Mouse (Mus musculus) cerebellum, adult 11-12 months (tissue): ENCODE measurements around the gene Tmub2.
"Not testable (repeated sequence)": the region's sequence is repeated elsewhere in the genome, so short reads cannot be mapped to it uniquely, and the experiment has no call there.

Source experiments
- DNase-seq: peaks from one replicate; pipeline ENCODE4 v3.0.0; 2022

Gene Tmub2

DNA sequence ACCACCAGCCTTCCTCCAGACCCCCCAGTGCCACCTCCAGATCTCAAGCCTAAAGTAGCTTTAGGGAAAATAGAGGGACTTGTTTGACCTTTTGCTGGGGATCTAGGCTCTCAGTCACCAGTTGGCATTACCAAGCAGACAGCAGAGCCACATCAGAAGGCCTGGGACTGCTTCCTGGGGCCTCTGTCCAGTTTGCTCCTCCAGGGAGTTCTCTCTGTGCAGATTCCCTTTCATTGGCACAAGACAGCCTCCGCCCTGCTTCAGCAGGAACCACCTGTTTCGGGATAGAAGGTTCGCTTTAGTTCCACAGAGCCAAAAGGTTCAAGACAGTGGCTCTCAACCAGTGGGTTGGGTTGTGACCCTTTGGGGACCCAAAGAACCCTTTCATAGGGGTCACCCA, 5.1 kb upstream of the Tmub2 start:
- DNase-seq, result no peak

DNA sequence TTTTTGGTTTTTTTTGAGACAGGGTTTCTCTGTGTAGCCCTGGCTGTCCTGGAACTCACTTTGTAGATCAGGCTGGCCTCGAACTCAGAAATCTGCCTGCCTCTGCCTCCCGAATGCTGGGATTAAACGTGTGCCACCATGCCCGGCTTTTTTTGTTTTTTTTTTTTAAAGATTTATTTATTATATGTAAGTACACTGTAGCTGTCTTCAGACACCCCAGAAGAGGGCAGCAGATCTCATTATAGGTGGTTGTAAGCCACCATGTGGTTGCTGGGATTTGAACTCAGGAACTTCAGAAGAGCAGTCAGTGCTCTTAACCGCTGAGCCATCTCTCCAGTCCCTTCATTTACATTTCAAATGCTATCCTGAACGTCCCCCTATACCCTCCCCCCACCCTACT, 4.5 kb upstream of the Tmub2 start:
- DNase-seq, result not testable (repeated sequence)

DNA sequence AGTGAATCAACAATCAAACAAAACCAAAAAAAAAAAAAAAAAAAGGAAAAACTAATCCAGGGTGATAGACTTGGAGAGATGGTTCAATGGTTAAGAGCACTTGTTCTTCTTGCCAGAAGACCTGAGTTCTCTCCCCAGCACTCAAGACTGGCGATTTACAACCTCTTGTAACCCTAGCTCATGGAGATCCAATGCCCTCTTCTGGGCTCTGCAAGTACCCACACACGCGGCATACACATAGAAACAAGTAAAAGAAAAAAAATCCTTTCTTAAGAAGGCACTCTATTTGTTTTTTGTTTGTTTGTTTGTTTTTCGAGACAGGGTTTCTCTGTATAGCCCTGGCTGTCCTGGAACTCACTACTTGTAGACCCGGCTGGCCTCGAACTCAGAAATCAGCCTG, 809 bp upstream of the Tmub2 start:
- no peak for DNase-seq

DNA sequence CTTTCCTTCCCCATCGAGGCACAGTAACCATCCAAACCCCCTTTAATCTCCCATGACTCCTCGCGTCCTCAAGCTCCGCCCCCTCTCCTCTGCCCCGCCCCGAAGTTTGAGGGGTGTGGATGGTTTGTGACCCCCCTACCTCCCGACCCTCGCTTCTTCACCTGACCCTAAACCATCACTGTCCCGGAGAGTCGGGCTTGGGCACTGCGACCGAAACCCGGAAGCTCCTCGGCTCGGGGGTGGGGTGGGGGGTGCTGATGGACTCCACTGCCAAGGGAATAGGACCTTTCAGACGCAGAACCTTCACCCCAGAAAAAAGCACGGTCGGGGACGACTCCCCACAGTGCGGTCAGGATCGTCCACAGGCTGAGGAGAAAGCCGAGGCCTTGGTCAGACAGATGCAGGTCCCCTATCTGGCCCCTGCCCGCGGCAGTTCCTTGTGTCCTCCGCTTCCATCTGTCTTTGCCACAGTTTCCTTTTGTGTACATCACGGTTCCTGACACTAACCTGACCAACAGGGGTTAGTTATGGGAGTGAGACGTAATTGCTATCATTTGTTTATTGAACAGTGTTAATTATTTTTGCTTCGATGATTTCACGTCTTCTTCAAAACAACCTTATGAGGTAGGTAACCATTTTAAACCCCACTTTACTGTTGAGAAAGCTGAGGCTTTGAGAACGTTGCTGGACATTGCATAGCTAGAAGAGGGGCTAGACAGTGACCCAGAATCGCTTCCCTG, 534 bp downstream of the Tmub2 start:
- DNase-seq, result no peak

DNA sequence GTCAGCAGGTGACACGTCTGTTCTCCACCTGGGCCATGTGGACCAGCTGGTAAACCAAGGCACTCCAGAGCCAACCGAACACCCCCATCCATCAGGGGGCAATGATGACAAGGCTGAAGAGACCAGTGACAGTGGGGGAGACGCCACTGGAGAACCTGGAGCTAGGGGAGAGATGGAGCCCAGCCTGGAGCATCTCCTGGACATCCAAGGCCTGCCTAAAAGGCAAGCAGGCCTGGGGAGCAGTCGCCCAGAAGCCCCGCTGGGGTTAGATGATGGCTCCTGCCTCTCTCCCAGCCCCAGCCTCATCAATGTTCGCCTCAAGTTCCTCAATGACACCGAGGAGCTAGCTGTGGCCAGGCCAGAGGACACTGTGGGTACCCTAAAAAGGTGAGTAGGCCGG, 2.8 kb downstream of the Tmub2 start:
- DNase-seq, result peak; percentile 48

DNA sequence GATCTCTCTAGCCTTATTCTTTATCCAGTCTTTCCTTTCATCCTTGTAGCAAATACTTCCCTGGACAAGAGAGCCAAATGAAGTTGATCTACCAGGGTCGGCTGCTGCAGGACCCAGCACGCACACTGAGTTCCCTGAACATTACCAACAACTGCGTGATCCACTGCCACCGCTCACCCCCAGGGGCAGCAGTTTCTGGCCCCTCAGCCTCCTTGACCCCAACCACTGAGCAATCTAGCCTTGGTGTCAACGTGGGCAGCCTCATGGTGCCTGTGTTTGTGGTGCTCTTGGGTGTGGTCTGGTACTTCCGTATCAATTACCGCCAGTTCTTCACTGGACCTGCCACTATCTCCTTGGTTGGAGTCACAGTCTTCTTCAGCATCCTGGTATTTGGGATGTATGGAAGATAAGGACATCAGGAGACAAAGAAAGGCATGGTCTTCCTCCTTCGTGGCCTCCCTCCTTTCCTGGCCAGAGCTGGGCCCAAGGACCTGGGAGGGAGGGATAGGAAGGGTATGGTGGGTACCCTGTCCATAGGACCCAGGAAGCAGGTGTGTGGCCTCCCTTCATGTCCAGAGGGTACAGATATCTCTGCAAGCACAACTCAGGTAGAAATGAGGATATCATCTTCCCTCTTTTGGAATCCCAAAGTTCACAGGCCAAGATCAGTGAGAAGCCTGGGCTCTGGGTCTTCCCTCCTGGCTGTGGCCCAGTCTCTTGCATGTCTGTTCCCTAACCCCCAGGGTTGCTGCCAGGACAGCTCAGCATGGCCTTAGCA, 3.5 kb downstream of the Tmub2 start:
- DNase-seq, result peak; percentile 29

DNA sequence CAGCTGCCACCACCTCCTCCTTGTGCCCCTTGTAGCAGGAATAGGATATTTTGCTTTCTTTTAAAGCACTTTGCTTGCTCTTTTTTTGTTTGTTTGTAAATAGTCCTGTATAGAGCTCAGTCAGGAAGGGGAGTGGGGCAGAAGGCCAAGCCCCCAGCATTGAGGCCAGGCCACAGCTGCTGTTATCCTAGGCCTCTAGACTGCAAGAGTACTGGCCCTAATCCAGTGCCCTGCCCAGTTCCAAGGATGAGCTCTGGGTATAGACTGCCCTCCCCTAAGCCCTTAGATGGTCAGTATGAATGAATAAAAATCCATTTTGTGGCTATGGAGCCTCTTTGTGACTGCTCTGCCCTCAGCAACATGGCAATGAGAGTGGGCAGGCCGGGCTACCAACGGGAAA, 4.2 kb downstream of the Tmub2 start:
- peak; percentile 17 for DNase-seq

DNA sequence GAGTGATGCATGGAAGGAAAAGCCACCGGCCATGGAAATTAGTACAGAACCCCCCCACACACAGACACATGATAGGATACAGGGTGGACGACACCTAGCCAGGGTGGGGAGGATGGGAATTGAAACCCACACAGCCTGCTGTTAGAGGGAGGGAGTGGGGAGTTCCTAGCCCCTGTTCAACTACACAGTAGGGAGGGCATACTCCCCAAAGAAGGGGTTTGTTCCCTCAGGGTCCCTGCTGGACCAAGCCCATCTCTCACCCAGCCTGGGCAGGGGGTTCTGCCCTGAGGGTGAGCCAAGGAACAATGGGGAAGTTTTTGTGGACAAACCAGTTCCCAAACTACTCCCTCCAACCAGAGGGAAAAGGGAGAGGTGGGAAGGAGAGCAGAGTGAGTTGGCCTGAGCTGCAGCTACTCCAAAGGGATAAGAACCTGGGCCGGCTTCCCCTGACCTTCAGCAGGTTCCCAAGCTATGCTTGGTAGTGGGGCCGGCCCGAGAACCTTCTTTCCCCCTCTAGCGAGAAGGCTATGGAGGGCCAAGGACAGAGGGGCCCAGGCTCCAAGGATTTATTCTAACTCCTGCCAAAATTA, 4.9 kb downstream of the Tmub2 start:
- no peak for DNase-seq

DNA sequence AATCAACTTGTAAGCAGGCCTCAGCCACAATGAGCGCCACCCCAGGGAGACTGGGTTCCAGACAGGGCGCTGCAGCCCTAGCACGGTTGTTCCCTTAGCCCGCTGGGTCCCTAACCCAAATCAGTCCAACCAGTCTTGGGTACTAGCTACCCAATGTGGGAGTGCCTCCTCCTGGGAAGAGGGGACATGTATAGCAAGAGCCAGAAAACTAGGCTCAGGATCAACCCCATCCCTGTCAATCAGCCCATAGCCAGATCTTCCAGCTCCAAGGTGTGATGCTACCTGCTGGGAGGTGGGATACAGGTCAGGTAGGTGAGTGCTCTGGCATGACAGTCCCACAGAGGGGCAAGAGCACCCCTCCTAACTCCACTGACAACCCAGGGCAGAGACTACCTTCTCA, 5.4 kb downstream of the Tmub2 start:
- no peak for DNase-seq

DNA sequence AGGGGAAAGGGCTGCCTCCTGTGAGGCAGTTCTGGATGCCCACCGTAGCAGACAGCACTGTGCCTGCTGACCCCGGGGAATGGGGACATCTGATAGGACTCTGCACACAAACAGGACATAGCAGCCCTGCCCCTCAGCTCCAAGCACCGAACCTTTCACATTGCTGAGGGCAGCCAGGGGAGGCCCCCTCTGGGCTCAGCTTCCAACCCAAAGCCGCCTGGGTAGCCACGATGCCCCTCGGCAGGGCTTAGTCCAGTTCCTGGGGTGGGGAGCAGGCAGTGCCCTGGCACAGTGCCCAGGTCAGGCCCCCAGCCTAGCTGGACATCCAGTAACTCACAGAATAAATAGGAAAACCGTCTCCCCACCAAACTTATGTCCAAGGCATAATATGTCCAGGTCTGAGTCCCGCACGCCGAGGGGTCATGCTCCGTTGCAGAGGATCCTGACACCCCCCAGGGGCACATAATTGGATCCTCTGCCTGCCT, 6.4 kb downstream of the Tmub2 start:
- peak; percentile 52 for DNase-seq

DNA sequence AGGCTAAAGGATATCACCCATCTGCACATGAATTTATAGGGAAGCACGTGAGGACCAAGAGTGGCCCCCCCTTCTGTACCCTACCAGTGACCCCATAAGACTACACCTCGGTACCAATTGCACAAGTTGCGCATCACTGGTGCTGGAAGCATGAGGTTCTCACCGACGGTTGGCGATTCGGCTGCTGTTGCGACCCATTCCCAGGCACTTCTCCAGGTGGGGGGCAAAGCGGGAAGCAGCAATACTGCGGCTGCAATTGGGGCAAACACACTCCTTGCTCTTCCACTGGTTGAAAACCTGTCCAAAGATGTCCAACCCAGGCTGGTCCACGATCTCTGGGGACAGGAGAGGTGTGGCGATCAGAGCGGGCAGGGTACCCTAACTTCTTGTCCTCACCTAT, 9.2 kb downstream of the Tmub2 start:
- peak; percentile 51 for DNase-seq

DNA sequence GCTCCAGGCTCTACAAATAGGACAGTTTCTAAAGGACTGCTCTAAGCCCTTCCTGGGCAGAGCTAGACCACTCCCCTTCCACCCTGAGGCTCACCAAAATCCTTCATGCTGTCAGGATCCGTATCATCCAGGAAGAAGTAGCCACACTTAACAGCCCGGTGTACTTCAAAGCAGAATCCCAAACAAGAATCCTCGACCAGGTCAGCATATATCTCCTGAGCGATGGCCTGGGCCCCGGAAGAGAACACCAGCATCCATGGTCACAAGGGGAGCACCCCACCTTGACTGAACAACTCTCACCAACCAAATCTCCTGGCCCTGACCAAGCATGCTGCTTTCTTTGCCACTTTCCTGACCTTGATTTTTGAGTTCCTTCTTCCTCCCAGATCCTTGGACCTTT, 9.7 kb downstream of the Tmub2 start:
- DNase-seq, result peak; percentile 27

DNA sequence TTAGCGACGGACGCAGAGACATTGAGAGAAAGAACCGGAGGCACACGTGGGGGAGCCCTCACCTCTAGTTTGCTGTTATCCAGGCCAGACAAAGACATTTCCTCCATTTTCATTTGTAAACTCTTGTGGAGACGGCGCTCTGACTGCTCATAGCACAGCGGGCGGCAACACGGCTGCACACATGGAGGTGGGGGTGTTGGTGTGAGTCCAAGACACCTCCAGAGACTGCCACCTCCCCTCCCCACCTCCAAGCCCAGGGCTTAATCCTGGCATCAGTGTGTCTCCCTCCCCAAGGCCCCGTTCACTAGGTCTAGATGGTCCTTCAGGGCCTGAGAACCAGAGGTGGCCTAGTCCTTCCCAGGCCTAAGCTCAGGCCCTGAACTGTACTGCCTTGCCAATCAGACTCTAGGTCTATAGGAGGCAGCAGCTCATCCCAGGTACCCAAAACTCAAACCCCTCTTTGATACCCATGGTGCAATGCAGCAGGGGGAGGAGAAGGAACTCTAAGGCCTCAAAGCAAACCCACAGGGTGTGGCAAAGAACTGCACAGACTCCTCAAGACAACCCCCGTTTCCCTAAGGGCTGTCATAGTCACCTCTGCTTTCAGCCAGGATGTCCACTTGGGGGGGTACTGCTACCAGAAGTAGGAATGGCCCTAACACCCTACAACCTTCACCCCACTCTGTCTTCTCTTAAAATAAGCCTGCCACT, 10.3 kb downstream of the Tmub2 start:
- peak; percentile 68 for DNase-seq

DNA sequence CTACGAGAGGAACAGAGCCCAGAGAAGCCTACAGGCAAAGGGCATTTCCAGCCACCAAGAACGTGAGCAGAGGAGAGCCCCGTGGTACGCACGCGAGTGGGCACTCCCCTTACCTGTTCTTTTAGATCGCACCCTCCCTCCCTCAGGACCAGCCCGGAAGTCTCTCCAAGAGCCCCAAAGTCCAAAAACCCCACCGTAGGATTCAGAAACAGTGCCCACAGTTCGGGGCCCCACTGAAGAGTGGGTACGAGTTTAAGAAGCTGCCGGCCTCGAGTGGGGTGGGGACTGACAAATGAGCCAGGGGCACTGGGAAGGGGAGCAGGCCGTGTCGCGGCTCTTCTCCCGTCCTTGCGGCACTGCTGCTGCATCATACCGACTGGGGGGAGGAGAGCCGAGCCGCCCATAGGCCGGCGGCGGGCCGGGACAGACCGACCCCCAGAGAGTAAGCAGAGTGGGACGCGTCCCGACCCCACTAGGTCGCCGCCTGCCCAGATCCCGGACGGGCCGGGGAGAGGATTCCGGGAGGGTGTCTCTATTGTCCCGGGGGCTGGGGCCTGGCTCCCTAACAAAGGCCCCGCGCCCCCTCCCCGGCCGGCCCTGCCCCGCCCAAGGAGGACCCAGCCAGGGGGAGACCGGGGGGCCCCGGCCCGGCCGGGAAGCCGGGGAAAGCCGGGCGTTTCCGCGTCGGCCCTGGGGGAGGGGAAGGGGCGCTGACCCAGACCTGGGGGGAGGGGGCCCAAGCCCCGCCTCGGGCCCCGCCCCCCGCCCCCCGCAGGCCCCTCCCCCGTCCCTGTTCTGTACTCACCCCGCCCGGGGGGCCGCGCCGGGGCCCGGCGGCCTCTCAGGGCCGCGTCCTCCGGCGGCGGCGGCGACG, 11.1 kb downstream of the Tmub2 start:
- DNase-seq, result peak; percentile 71

DNA sequence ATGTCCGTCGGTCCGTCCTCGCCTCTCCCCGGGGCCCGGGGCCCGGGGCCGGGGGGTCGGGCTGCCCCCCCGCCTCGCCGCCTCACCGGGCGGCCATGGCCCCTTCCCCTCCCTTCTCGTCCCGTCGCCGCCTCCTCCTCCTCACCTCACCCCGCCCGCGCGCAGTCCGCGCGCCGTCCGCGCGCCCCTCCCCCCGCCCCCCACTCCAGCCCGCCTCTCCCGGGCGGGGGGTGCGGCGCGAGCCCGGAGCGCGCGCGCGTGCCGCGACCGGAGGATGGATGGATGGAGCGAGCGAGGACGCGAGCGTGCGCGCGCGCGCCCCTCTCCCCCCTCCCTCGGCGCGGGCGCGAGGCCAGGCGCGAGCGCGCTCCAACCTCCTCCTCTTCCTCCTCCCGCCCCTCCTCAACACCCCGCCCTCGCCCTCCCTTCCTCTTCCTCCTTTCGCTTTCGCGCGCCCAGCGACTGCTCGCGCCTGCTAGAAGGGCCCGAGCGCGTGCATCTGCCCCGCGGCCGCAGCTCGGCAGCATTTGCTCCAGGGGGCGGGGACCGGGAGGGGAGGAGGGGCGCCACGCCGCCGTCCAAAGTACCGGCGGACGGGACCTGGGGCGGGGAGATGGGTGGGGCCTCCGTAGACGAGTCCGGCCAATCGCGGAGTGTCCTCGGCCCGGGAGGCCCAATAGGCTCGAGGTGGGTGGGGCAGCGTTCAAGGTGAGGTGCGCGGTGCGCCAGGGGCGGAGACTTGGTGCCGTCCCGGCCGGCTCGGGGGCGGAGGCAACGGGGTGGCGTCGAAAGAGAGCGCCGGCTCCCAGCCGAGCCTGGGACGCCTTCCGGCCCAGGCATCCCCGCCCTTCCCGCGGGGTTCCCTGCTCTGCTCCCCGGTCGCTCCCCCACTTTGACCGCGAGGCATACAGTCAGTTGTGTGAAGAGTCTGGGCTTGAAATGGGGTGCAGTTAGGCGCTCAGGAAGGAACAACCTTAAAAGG, 12.1 kb downstream of the Tmub2 start, which contains the start of gene Atxn7l3:
Gene Atxn7l3, minus strand, starts transcription at position 141 of the 982 bp plus-strand sequence.
- peak; percentile 99 for DNase-seq

DNA sequence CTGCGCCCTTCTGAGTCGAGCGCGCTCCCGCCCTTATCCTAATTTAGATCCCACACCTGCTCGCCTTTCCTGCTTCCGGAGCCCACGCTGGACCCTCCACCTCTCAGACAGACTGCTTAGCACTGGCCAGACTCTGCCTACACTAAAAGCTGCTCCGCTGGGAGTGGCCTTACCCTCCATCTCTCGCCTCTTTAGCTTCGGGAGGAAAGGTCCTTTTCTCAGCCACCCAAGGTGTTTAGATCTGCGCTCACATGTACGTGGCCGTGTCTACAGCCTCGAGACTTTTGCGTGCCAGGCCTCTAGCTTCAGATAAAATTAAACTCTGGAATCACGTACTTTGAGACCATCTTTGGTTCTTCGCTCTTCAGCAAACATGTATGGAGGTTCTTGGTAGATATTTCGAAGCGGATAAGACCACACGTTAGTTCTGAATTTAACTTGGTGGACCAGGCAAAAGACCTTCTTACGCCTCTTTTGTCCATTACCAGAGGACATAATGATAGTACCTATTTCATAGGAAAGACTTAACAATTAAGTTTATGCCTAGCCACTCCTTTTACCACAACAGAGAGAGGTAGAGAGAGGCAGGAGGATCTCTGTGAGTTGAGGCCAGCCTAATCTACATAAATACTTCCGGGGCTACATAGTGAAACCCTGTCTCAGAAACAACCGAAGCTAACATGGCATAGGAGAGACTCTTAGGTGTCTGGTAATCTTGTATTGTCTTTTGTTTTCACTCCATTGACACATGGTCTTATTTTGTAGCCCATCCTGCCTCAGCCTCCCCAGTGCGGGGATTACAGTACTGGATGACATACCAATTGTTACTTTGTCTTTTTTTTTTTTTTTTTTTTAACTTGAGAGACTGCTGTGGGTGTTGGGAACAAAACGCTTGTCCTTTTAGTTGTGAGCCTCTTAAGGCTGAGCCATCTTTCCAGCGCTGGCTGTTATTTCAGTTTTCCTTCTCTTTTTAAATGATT, 13.1 kb downstream of the Tmub2 start:
- DNase-seq, result no peak

DNA sequence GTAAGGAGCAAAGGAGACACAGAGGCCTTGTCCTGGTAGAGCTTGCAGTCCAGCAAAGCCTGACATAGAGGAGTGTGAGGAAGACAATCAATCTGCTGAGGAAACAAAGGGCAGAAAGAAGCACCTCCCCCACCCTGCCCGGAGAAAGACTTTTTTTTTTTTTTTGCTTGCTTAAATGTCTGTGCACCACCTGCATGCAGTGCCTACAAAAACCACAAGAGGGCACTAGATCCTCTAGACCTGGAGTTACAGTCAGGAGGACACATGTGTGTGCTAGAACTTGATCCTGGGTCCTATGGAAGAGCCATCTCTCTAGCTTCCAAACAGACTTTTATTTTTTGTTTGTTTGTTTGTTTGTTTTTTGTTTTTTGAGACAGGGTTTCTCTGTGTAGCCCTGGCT, 15.1 kb downstream of the Tmub2 start:
- DNase-seq, result no peak

DNA sequence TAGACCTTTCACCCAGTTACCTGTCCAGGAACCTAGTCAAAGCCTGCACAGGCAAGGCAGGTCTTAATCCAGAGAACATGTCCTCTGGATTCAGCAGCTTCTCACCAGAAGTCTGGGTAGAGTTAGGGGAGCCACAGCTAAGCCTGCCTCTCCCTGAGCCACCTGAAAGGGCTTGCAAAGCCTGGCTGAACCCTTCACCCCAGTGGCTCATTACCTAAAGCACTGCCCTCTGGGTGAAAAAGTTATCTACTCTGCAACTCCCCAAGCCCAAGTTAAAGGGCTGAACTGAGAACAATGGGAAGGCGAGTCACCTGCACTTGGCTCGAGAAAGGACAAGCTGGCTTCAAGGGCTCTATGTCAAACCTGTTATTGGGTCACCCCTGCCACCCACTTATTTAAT, 19.4 kb downstream of the Tmub2 start:
- DNase-seq, result no peak

DNA sequence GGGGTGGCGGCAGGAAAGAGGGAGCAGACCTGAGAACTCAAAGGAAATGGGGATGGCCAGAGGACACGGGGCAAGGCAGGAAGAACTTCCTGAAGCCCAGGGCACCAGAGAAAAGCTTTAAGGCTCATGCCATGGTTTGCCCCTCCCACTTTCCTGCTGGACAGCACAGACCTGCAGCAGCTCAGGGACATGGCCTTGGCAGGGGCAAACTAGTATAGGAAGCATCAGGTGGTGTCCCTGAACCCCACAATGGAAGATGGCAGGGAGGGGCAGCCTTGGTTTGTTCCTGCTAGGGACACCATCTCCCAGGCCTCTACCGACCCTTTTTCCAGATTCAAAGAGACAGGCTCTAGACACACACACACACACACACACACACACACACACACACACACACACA, 20.6 kb downstream of the Tmub2 start:
- DNase-seq, result peak; percentile 33

DNA sequence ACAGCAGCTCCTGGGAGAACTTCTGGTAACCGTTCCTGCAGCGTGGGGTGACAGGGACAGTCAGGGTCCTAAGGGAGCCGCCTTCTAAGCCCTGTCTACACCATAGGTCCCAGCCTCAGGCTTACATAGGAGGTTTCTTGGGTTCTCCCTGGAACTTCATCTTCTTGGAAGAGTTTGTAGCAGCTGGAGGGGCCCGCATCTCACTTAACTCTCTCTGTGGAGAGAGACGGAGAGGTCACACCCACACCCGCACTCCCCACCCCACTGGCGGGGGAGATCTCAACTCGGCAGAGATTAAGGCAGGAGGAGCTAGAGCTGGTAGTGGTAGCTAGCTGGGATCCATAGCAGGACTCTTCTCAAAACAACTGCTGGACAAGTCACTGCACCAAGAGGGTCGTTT, 23.4 kb downstream of the Tmub2 start:
- DNase-seq, result peak; percentile 50
